Mouse (Mus musculus) MN1 (cell line): ENCODE data around the gene Lekr1.

ENCODE experiments used
- DNase-seq: peaks from one replicate; pipeline ENCODE4 v3.0.0-alpha.2; 2016; ENCODE audit warnings: low spot score

Lekr1 gene

GRCm38 (mm10) chr3:65665977-65666766 lies at the start of gene Lekr1:
Gene Lekr1, plus strand, starts transcription at chr3:65666228.
- DNase-seq: no peak

- no peak for DNase-seq
Observed at GRCm38 (mm10) chr3:65617507-65617906, 48.5 kb upstream of the Lekr1 start.

GRCm38 (mm10) chr3:65619340-65619739 lies 46.7 kb upstream of the Lekr1 start:
- no peak for DNase-seq

GRCm38 (mm10) chr3:65623057-65623456 lies 43.0 kb upstream of the Lekr1 start:
- DNase-seq: no peak

- no peak for DNase-seq
Observed at GRCm38 (mm10) chr3:65625496-65626289, 40.3 kb upstream of the Lekr1 start.

- no peak for DNase-seq
Observed at GRCm38 (mm10) chr3:65626290-65626914, 39.6 kb upstream of the Lekr1 start.

GRCm38 (mm10) chr3:65627021-65627706 lies 38.9 kb upstream of the Lekr1 start:
- DNase-seq: no peak

GRCm38 (mm10) chr3:65627707-65628028 lies 38.4 kb upstream of the Lekr1 start:
- DNase-seq: no peak

- no peak for DNase-seq
Observed at GRCm38 (mm10) chr3:65629565-65630112, 36.4 kb upstream of the Lekr1 start.

- DNase-seq: no peak
Observed at GRCm38 (mm10) chr3:65633604-65634003, 32.4 kb upstream of the Lekr1 start.

- peak; percentile 61 for DNase-seq
Observed at GRCm38 (mm10) chr3:65635983-65636382, 30.0 kb upstream of the Lekr1 start.

GRCm38 (mm10) chr3:65637313-65637712 lies 28.7 kb upstream of the Lekr1 start:
- DNase-seq: no peak

GRCm38 (mm10) chr3:65638896-65639295 lies 27.1 kb upstream of the Lekr1 start:
- DNase-seq: no peak

- no peak for DNase-seq
Observed at GRCm38 (mm10) chr3:65639454-65640014, 26.5 kb upstream of the Lekr1 start.

- DNase-seq: no peak
Observed at GRCm38 (mm10) chr3:65642959-65643358, 23.1 kb upstream of the Lekr1 start.

- no peak for DNase-seq
Observed at GRCm38 (mm10) chr3:65643654-65644053, 22.4 kb upstream of the Lekr1 start.

GRCm38 (mm10) chr3:65647592-65647991 lies 18.4 kb upstream of the Lekr1 start:
- no peak for DNase-seq

- DNase-seq: no peak
Observed at GRCm38 (mm10) chr3:65648913-65649312, 17.1 kb upstream of the Lekr1 start.

- no peak for DNase-seq
Observed at GRCm38 (mm10) chr3:65650156-65650815, 15.7 kb upstream of the Lekr1 start.

GRCm38 (mm10) chr3:65654541-65655206 lies 11.4 kb upstream of the Lekr1 start:
- no peak for DNase-seq

- DNase-seq: no peak
Observed at GRCm38 (mm10) chr3:65656451-65656850, 9.6 kb upstream of the Lekr1 start.
